Mouse (Mus musculus) bone marrow, adult 2 months (tissue): ENCODE results near the gene Mtnr1a. TPM values are rescaled to one million over a fixed set of nuclear protein-coding genes. Genes with fewer than 3 reads are reported as not detected.

Source experiments
- H3K27ac ChIP-seq: fragments of 200-500 bp; 2 replicates; pipeline ENCODE4 v1.5.1; 2012; ENCODE audit warnings: low read depth, mild to moderate bottlenecking, control low read depth, inconsistent platforms, low read length; ENCODE audit not compliant: control insufficient read depth, poor library complexity, insufficient read depth
- H3K4me1 ChIP-seq: fragments of 200-500 bp; 2 replicates; pipeline ENCODE4 v1.6.1; 2011; ENCODE audit warnings: low read length; ENCODE audit not compliant: control insufficient read depth, insufficient read depth
- H3K4me3 ChIP-seq: fragments of 200-500 bp; replicated peaks from 2 replicates; pipeline ENCODE3; 2011; ENCODE audit warnings: mild to moderate bottlenecking, low read depth, low read length, control low read depth; ENCODE audit not compliant: control insufficient read depth
- CTCF ChIP-seq: fragments of 200-500 bp; IDR thresholded peaks from 2 replicates; pipeline ENCODE4 v1.5.1; 2011; ENCODE audit warnings: low read length, control low read depth; ENCODE audit not compliant: control insufficient read depth, insufficient read depth
- POLR2A ChIP-seq: fragments of 200-500 bp; IDR thresholded peaks from 2 replicates; pipeline ENCODE4 v1.6.1; 2011; ENCODE audit warnings: low read depth, mild to moderate bottlenecking, control low read depth, low read length, borderline replicate concordance; ENCODE audit not compliant: control insufficient read depth
- WGBS: fragments of 180-500 bp; shearing (Covaris S2); methylation state at CpG from one replicate; pipeline ENCODE4 v1.1.7; 2018; 5-methylcytosine and 5-hydroxymethylcytosine counted together
- polyA plus RNA-seq: library from polyadenylated mRNA; stranded (reverse); fragments of >200 nt; gene quantifications from 2 replicates; pipeline ENCODE4 v1.2.4, GENCODE M21; 2011; ENCODE audit warnings: low replicate concordance; ENCODE audit not compliant: missing spikeins, insufficient read depth, insufficient read length

The Mtnr1a gene
- polyA plus RNA-seq, 1 experiment: not detected

DNA sequence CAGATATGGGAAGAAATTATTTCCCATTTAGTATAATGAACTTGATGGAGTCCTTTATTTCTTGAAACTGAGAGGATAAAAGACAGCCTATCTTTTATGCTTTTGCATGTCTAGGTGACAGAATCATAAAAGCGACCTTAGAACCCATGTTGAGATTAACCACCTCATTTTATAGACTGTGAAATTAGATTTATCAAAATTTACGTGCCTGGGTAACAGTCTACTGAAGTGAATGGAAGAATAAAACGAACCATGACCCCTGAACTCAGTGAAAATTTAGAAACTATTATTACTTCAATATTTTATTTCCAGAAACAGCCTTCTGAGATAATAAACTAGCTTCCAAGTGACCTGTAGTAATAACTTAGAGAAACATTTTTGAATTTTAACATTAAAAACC lies 24.7 kb downstream of the Mtnr1a start:
- 61% methylated on average over 3 of the region's 3 CpGs for WGBS
- no peak overlapping the region for H3K27ac ChIP-seq
- no peak overlapping the region for H3K4me3 ChIP-seq
- TF ChIP-seq POLR2A: no peak
- TF ChIP-seq CTCF: no peak
- no peaks in the 10 kb centered on the region for H3K4me1 ChIP-seq

DNA sequence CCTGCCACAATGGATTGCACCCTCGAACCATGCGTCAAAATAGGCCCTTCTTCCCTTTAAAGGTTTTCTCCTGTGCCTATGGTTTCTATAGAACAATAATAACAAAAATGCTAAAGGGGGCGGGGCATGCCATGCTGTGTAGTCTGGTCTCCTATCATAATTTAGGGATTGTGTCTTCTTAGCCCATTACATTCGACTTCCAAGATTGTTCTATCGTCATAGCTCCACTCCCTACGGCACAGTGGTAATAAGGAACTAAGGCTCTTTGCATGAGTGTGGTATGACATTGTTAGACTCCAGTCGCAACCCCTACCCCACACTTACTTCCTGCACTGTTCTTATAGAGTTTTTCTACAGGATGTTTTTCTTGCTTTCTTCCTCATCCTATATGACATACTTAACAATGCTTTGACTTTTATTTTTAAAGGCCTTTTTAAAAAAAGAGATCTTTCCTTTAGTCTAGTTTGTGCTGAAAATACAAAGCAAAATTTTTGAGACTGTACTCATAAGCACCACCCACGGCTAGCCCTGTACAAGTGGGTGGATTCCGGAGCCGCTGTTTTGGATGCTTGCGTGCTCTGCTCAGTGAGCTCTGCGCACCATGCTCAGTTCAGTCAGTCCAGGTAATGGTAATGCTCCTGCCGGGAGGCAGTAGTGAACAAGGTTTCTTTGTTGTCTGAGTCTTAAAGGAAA lies 40.6 kb downstream of the Mtnr1a start:
- 6% methylated on average over 13 of the region's 13 CpGs for WGBS
- Histone ChIP-seq H3K27ac (no peak overlapping the region), H3K4me1 (no peaks in the 10 kb centered on the region), H3K4me3 (no peak overlapping the region)
- TF ChIP-seq POLR2A: no peak
- TF ChIP-seq CTCF: no peak

DNA sequence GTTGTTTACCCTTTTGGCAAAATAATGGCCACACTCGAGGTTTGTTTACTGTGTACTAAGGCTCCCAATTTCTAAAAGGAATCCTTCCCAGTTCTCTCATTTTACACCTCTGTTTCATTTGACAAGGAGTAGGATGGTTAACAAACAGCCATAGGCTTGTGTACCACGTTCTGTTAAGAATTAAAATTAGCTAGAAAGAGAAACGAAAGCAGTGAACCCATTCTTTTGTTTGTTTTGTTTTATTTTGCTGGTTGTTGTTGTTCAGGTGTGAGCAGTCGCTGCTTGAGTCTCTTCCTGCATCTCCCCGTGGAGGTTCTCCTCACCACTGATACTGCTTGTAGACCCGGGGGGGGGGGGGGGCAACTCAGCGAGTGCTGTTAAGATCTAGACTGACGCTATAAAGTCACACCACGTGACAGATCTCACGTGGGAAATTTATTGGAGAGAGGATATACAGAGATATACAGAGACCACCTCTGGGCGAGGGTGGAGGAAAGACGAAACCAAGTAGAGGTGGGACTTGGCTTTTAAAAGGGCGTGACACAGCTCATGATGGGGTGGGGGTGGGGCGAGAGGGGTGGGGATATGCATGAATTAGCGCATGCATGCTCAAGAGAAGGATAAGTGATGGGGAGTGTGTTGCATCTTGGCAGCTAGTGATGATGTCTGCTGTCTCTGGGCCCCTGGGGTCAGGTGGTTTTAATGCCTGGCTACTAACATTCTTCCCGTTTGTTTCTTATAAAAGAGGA lies 41.3 kb downstream of the Mtnr1a start:
- Histone ChIP-seq H3K27ac (no peak overlapping the region), H3K4me1 (no peaks in the 10 kb centered on the region), H3K4me3 (no peak overlapping the region)
- no peak for TF ChIP-seq POLR2A
- TF ChIP-seq CTCF: no peak
- 4% methylated on average over 16 of the region's 16 CpGs for WGBS

DNA sequence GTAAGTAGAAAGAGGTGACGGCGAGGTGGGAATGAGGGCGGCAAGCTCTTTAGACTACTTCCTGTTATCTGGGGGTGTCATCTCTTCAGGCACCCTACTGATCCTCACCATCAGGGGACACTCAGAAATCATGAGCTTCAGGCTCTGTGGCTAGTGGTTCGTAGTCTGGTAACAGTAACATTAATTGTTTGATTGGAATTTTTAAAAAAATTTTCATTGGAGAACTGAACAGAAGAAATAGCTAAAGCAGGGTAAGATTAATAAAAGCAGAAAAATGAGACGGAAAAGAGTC lies 41.8 kb downstream of the Mtnr1a start:
- WGBS: 38% methylated on average over 5 of the region's 5 CpGs
- no peak overlapping the region for H3K27ac ChIP-seq
- no peak overlapping the region for H3K4me3 ChIP-seq
- TF ChIP-seq CTCF (no peak), POLR2A (no peak)
- H3K4me1 ChIP-seq: no peaks in the 10 kb centered on the region

DNA sequence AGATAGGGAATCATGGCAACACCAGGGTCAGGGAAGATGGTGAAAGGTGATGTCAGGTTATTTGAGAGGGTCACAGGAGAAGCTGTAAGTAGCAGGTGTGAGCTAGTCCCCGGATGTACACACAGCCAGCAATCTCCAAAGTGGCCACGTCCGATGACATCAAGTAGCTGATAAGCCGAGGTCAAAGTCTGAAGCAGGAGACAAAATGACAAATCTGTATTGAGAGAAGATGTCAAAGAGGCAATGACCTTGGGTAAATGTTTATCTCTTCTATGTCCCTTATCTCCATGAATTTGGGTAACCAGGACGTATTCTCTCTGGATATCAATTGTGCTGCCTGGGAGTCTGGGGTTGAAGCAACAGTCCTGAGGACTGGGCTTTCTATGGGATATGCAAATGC lies 42.9 kb downstream of the Mtnr1a start:
- no peak for TF ChIP-seq POLR2A
- TF ChIP-seq CTCF: no peak
- WGBS: 80% methylated on average over 5 of the region's 5 CpGs
- Histone ChIP-seq H3K4me3 (no peak overlapping the region), H3K27ac (no peak overlapping the region), H3K4me1 (no peaks in the 10 kb centered on the region)

DNA sequence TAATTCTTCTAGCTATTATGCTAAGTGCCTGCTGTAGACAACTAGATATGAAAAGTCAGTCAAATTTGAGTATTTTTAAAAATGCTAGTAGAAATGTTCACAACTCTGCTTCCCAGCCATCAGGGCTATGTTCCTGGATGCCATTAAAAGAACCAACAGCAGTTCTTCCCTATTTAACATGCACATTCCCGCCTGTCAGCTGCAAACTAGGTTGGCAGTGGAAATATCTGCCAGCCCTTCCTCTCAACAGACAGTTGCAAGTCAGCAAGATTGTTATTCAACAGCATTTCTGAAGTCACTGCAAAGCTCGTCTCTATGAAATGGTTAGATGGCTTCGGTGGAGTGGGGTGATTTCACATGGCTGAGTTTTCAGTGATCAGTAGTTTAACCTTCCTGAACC lies 48.7 kb downstream of the Mtnr1a start:
- Histone ChIP-seq H3K4me1 (no peaks in the 10 kb centered on the region), H3K4me3 (no peak overlapping the region), H3K27ac (no peak overlapping the region)
- 78% methylated on average over 3 of the region's 3 CpGs for WGBS
- TF ChIP-seq POLR2A (no peak), CTCF (no peak)

DNA sequence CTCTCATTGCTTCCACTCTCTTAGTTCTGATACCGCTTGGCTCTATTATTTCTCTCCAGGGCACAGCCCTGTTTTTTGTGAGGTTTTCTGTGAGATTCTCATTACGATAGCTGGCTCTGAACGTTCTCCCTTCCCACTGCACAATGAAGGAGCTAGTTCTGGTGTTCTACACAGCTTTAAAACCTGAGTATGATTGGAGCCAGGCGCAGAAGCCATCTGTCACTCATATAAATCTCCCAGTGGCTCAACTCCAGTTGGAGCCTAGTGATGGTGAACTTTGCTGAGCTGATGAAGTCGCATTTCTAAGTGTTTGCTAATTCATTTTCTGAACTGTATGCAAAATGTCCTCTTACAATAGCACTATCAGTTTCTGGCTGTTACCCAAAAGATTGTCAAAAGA lies 56.7 kb downstream of the Mtnr1a start:
- WGBS: 72% methylated on average over 5 of the region's 5 CpGs
- no peaks in the 10 kb centered on the region for H3K4me1 ChIP-seq
- H3K27ac ChIP-seq: no peak overlapping the region
- TF ChIP-seq CTCF: no peak
- no peak for TF ChIP-seq POLR2A
- H3K4me3 ChIP-seq: no peak overlapping the region

Other genes starting within 250 kb of the Mtnr1a start
- 0.97 and 5.9 TPM in 2 replicates for gene Fat1, start 133.7 kb upstream of the Mtnr1a start, polyA plus RNA-seq
- gene F11, start 192.9 kb downstream of the Mtnr1a start, polyA plus RNA-seq: not detected in 2 replicates
- 0.83 and 1.3 TPM in 2 replicates for gene Klkb1, start 225.7 kb downstream of the Mtnr1a start, polyA plus RNA-seq
- not detected in 2 replicates for gene Gm45753, start 239.3 kb downstream of the Mtnr1a start, polyA plus RNA-seq